Mouse (Mus musculus) adrenal gland (tissue): ENCODE results near the gene Rhoc.

Source experiments
- intact Hi-C: fragments of 180-260 bp; cut with DNase I; formaldehyde crosslinking; loops from one replicate; pipeline ENCODE4 v1.15.1; 2025

Rhoc gene

GRCm38 (mm10) chr3:104782061-104782681, 6.0 kb upstream of the Rhoc start:
- intact Hi-C loops = loop anchor here (5.0 kb wide), 1 partner anchor 185 kb away; no protein-coding TSS in a partner anchor

GRCm38 (mm10) chr3:104783971-104784500, 4.1 kb upstream of the Rhoc start:
- intact Hi-C loops = loop anchor here (5.0 kb wide), 1 partner anchor 183 kb away; no protein-coding TSS in a partner anchor

- intact Hi-C loops = loop anchor here (5.0 kb wide), 2 partner anchors 37 to 272 kb away; no protein-coding TSS in a partner anchor
Measured at GRCm38 (mm10) chr3:104785284-104785683, 2.9 kb upstream of the Rhoc start.

GRCm38 (mm10) chr3:104788561-104789311, 561 bp downstream of the Rhoc start:
- intact Hi-C loops = loop anchor here (5.0 kb wide), 2 partner anchors 34 to 269 kb away; no protein-coding TSS in a partner anchor

- intact Hi-C loops = loop anchor here (5.0 kb wide), 2 partner anchors 33 to 268 kb away; no protein-coding TSS in a partner anchor
Measured at GRCm38 (mm10) chr3:104789312-104789605, 1.1 kb downstream of the Rhoc start.

GRCm38 (mm10) chr3:104789822-104790221, 1.6 kb downstream of the Rhoc start:
- intact Hi-C loops = loop anchor here (5.0 kb wide), 3 partner anchors 32 to 267 kb away; partner anchors contain the start of genes Capza1 and St7l

GRCm38 (mm10) chr3:104790401-104790937, 2.3 kb downstream of the Rhoc start:
- intact Hi-C loops = loop anchor here (5.0 kb wide), 1 partner anchor 72 kb away; the partner anchor contains the start of genes Capza1 and St7l

- intact Hi-C loops = loop anchor here (5.0 kb wide), 1 partner anchor 71 kb away; the partner anchor contains the start of genes Capza1 and St7l
Measured at GRCm38 (mm10) chr3:104791017-104791416, 2.8 kb downstream of the Rhoc start.

GRCm38 (mm10) chr3:104791671-104792070, 3.5 kb downstream of the Rhoc start:
- intact Hi-C loops = loop anchor here (5.0 kb wide), 1 partner anchor 71 kb away; the partner anchor contains the start of genes Capza1 and St7l

- intact Hi-C loops = loop anchor here (5.0 kb wide), 1 partner anchor 70 kb away; the partner anchor contains the start of genes Capza1 and St7l
Measured at GRCm38 (mm10) chr3:104792360-104793270, 4.4 kb downstream of the Rhoc start.

- intact Hi-C loops = loop anchor here (5.0 kb wide), 1 partner anchor 68 kb away; the partner anchor contains the start of genes Capza1 and St7l
Measured at GRCm38 (mm10) chr3:104793871-104794828, 6.0 kb downstream of the Rhoc start.

GRCm38 (mm10) chr3:104794953-104795470, 6.8 kb downstream of the Rhoc start:
- intact Hi-C loops = loop anchor here (5.0 kb wide), 1 partner anchor 67 kb away; the partner anchor contains the start of genes Capza1 and St7l

GRCm38 (mm10) chr3:104795661-104796340, 7.6 kb downstream of the Rhoc start:
- intact Hi-C loops = no loop called here

- intact Hi-C loops = no loop called here
Measured at GRCm38 (mm10) chr3:104796430-104797082, 8.4 kb downstream of the Rhoc start.

GRCm38 (mm10) chr3:104800681-104801080, 12.5 kb downstream of the Rhoc start:
- intact Hi-C loops = no loop called here

GRCm38 (mm10) chr3:104801481-104801880, 13.3 kb downstream of the Rhoc start:
- intact Hi-C loops = no loop called here

GRCm38 (mm10) chr3:104804312-104804711, 16.1 kb downstream of the Rhoc start:
- intact Hi-C loops = no loop called here

- intact Hi-C loops = no loop called here
Measured at GRCm38 (mm10) chr3:104805539-104805938, 17.4 kb downstream of the Rhoc start.
